Mouse (Mus musculus): ENCODE data around the gene Gnb4.

DNA sequence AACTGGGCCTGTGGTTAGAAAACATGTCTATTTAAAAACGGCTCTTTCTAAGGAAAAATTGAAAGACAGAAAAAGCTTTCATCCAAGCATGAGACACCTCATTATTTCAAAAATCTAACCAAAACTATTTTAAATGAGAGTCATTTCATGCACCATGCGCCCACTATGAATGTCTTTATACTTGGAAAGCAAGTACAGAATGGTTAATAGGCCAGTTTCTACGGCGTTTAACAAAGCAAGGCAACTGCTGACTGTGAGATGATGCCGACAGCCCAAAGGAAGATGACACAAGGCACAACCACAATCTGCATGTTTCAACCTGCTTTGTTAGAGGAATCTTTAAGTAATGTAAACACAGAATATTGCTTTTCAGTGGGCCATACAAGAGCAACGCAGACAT lies 25.7 kb upstream of the Gnb4 start:
- TF ChIP-seq POLR2A (IDR thresholded peaks at IDR 0.05; ENCODE audit: borderline replicate concordance, control insufficient read depth, low read depth, low read length) (no peak), CTCF (IDR thresholded peaks at IDR 0.05; ENCODE audit: control insufficient read depth, insufficient read depth, low read length) (no peak)

Data from bone marrow, adult 2 months (tissue).